In the genomic region with DNA sequence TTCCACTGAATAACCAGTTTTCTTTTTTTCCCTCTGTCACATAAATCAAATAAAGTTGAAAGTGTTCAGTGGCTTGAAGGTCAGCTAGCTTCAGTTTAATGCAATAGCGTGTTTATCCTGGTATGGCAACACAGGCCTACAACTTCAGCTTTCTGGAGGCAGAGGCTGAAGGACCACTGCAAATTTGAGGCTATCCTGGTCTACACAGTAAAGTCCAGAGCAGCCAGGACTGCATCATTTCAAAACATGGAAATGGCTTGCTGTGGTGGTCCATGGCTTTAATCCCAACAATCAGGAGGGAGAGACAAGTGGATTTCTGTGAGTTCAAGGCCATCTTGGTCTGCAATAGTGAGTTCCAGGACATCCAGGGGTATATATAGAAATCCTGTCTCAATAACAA, we compare ENCODE assay signal across 25 mouse cellular contexts.
"Had no signal": no experiment of that assay in that cellular context is flagged by ENCODE, and none has a peak within 500 bp of the region (broad histone marks: within the 10 kb centered on the region; RNA-seq: fewer than 3 reads in every experiment).

No protein-coding gene starts in this region.

- H3K4me3 ChIP-seq: heart, embryonic 10.5 days; heart, embryonic 12.5 days; hindbrain, embryonic 13.5 days; hindbrain, embryonic 15.5 days; kidney, embryonic 15.5 days; limb, embryonic 13.5 days; limb, embryonic 15.5 days; liver, embryonic 12.5 days had no signal

- H3K36me3 ChIP-seq: heart, embryonic 10.5 days; heart, embryonic 12.5 days; hindbrain, embryonic 13.5 days; hindbrain, embryonic 15.5 days; kidney, embryonic 15.5 days; limb, embryonic 13.5 days; limb, embryonic 15.5 days; liver, embryonic 12.5 days had no signal

- H3K4me2 ChIP-seq: heart, embryonic 12.5 days; hindbrain, embryonic 13.5 days; hindbrain, embryonic 15.5 days; kidney, embryonic 15.5 days; limb, embryonic 13.5 days; limb, embryonic 15.5 days; liver, embryonic 12.5 days had no signal

- H3K9me3 ChIP-seq: heart, embryonic 10.5 days; hindbrain, embryonic 13.5 days; hindbrain, embryonic 15.5 days; kidney, embryonic 15.5 days; limb, embryonic 13.5 days; limb, embryonic 15.5 days; liver, embryonic 12.5 days had no signal

- H3K27me3 ChIP-seq: heart, embryonic 12.5 days; hindbrain, embryonic 13.5 days; hindbrain, embryonic 15.5 days; kidney, embryonic 15.5 days; limb, embryonic 13.5 days; limb, embryonic 15.5 days; liver, embryonic 12.5 days had no signal

- H3K27ac ChIP-seq: heart, embryonic 10.5 days; hindbrain, embryonic 13.5 days; hindbrain, embryonic 15.5 days; hindbrain, postnatal 0 days; kidney, embryonic 15.5 days; kidney, postnatal 0 days; limb, embryonic 13.5 days; limb, embryonic 15.5 days; liver, embryonic 12.5 days; liver, embryonic 14.5 days had no signal

- H3K9ac ChIP-seq: heart, embryonic 12.5 days; hindbrain, embryonic 13.5 days; hindbrain, embryonic 15.5 days; kidney, embryonic 15.5 days; limb, embryonic 13.5 days; limb, embryonic 15.5 days; liver, embryonic 12.5 days; liver, embryonic 14.5 days had no signal

- DNase-seq: gastrocnemius, postnatal 14 days; gastrocnemius, postnatal 36 days; heart, adult 18-20 months; heart, postnatal 10 days; heart, postnatal 36 days; kidney, adult 11 months; kidney, adult 2 months; kidney, adult 9 months; kidney, postnatal 14 days; kidney, postnatal 36 days; layer of hippocampus, adult 9-11 months; layer of hippocampus, postnatal 36 days; left cerebral cortex, postnatal 4 days had no signal

- ATAC-seq: hindbrain, postnatal 0 days; intestine, embryonic 16.5 days; liver, embryonic 12.5 days had no signal
